Mouse (Mus musculus): ENCODE measurements around the gene Eif3d.

GRCm38 (mm10) chr15:77916851-77917544 lies 53.6 kb downstream of the Eif3d start:
- TF ChIP-seq MAFK (IDR thresholded peaks at IDR 0.05; ENCODE audit: insufficient read depth, low read depth, low read length), result no peak
- no peak for TF ChIP-seq HCFC1 (IDR thresholded peaks at IDR 0.05; ENCODE audit: borderline replicate concordance, insufficient read depth, low read length)
- peak; percentile 76 for TF ChIP-seq ZNF384 (IDR thresholded peaks at IDR 0.05; ENCODE audit: low read depth, low read length)
- TF ChIP-seq ZC3H11A (IDR thresholded peaks at IDR 0.05; ENCODE audit: borderline replicate concordance, low read depth, low read length), result peak; percentile 95

Measured in ES-E14 (cell line).